Mouse (Mus musculus) bone marrow, adult 2 months (tissue): Measurements from ENCODE around the gene Mlst8.
A peak's percentile ranks its signal among the peaks of the same experiment; 100 is the strongest.

Experiments
- CTCF ChIP-seq: fragments of 200-500 bp; IDR thresholded peaks from 2 replicates; pipeline ENCODE4 v1.5.1; 2011; ENCODE audit warnings: low read length, control low read depth; ENCODE audit not compliant: control insufficient read depth, insufficient read depth
- POLR2A ChIP-seq: fragments of 200-500 bp; IDR thresholded peaks from 2 replicates; pipeline ENCODE4 v1.6.1; 2011; ENCODE audit warnings: low read depth, mild to moderate bottlenecking, control low read depth, low read length, borderline replicate concordance; ENCODE audit not compliant: control insufficient read depth

- TF ChIP-seq POLR2A (peak; percentile 89; the same call in 1 of the 2 replicates), CTCF (no peak)
Observed at GRCm38 (mm10) chr17:24469910-24470602, 8.8 kb downstream of the Mlst8 start, which contains the start of the genes E4f1 and Pgp.
